In genomic region chr12:27083089-27083488, GRCm38 (mm10) we compare ENCODE assay signal across 8 mouse cellular contexts.
DNase-seq lines count a peak whose midpoint lies in the region; ATAC-seq and TF ChIP-seq lines count a peak whose summit lies in the region.

No protein-coding gene starts in this region.

- H3K4me2 ChIP-seq in heart, embryonic 13.5 days, result peak overlapping the region; percentile 70
- 0 out of 2 replicates have a peak overlapping the region, but pooled peaks have one; percentile 8 for H3K4me2 ChIP-seq in liver, embryonic 13.5 days
- peak overlapping the region; percentile 38 for H3K4me2 ChIP-seq in stomach, postnatal 0 days (replicated peaks; ENCODE audit: low read depth)

- H3K27me3 ChIP-seq in heart, embryonic 13.5 days (replicated peaks), result no peaks in the 10 kb centered on the region; the same call in 1 of the 2 replicates
- H3K27me3 ChIP-seq in hindbrain, embryonic 10.5 days (ENCODE audit: insufficient read depth, poor library complexity, severe bottlenecking), result no peaks in the 10 kb centered on the region
- no peaks in the 10 kb centered on the region for H3K27me3 ChIP-seq in liver, embryonic 13.5 days
- no peaks in the 10 kb centered on the region for H3K27me3 ChIP-seq in stomach, postnatal 0 days (ENCODE audit: control insufficient read depth, insufficient read depth, low read length)

- no peak for TF ChIP-seq CTCF in stomach, postnatal 0 days (IDR thresholded peaks at IDR 0.05; ENCODE audit: low read depth)

- intact Hi-C loops in heart, postnatal 14 days (cut with DNase I), result no loop called here

- H3K27ac ChIP-seq in heart, embryonic 13.5 days (replicated peaks), result no peak overlapping the region
- H3K27ac ChIP-seq in hindbrain, embryonic 10.5 days, result peak overlapping the region; percentile 92
- 0 out of 2 replicates have a peak overlapping the region, but pooled peaks have one; percentile 18 for H3K27ac ChIP-seq in liver, embryonic 13.5 days
- no peak overlapping the region for H3K27ac ChIP-seq in stomach, postnatal 0 days (replicated peaks)

- peak overlapping the region; percentile 39 for H3K4me3 ChIP-seq in heart, embryonic 13.5 days
- H3K4me3 ChIP-seq in hindbrain, embryonic 10.5 days, result peak overlapping the region; percentile 42
- H3K4me3 ChIP-seq in liver, embryonic 13.5 days (replicated peaks), result no peak overlapping the region
- no peak overlapping the region for H3K4me3 ChIP-seq in stomach, postnatal 0 days (ENCODE audit: low read depth, low read length)

- no peaks in the 10 kb centered on the region for H3K36me3 ChIP-seq in heart, embryonic 13.5 days
- H3K36me3 ChIP-seq in hindbrain, embryonic 10.5 days, result no peaks in the 10 kb centered on the region
- H3K36me3 ChIP-seq in liver, embryonic 13.5 days, result no peaks in the 10 kb centered on the region
- no peaks in the 10 kb centered on the region for H3K36me3 ChIP-seq in stomach, postnatal 0 days (ENCODE audit: control insufficient read depth, insufficient read depth, low read length)

- ATAC-seq in heart, embryonic 13.5 days (ENCODE audit: extremely low read depth, insufficient number of reproducible peaks, low FRiP score, low TSS enrichment), result no peak
- ATAC-seq in liver, embryonic 13.5 days (ENCODE audit: low read depth), result no peak
- ATAC-seq in stomach, postnatal 0 days (ENCODE audit: low FRiP score, low TSS enrichment), result no peak

- peak overlapping the region; percentile 65 for H3K9ac ChIP-seq in heart, embryonic 13.5 days
- no peak overlapping the region for H3K9ac ChIP-seq in liver, embryonic 13.5 days
- no peak overlapping the region for H3K9ac ChIP-seq in stomach, postnatal 0 days (ENCODE audit: low read length)

- no peak for DNase-seq in heart, postnatal 14 days
- peak; percentile 64 for DNase-seq in brain, adult 2 months (ENCODE audit: low read depth, low spot score)
- peak; percentile 78 for DNase-seq in hindbrain, embryonic 10.5 days (ENCODE audit: low spot score)
- DNase-seq in liver, embryonic 13.5 days, result no peak
- DNase-seq in stomach, postnatal 0 days (ENCODE audit: low spot score), result no peak
- DNase-seq in thymus, postnatal 36 days, result no peak
- no peak for DNase-seq in lung, postnatal 14 days

- no peaks in the 10 kb centered on the region for H3K9me3 ChIP-seq in heart, embryonic 13.5 days
- no peaks in the 10 kb centered on the region for H3K9me3 ChIP-seq in hindbrain, embryonic 10.5 days
- H3K9me3 ChIP-seq in liver, embryonic 13.5 days (replicated peaks), result no peaks in the 10 kb centered on the region
- no peaks in the 10 kb centered on the region for H3K9me3 ChIP-seq in stomach, postnatal 0 days (ENCODE audit: control insufficient read depth, low read length)

- H3K4me1 ChIP-seq in heart, embryonic 13.5 days, result peaks cover 21% of the 10 kb centered on the region
- peaks cover 62% of the 10 kb centered on the region for H3K4me1 ChIP-seq in hindbrain, embryonic 10.5 days (replicated peaks)
- no peaks in the 10 kb centered on the region for H3K4me1 ChIP-seq in liver, embryonic 13.5 days (replicated peaks)
- no peaks in the 10 kb centered on the region for H3K4me1 ChIP-seq in stomach, postnatal 0 days (replicated peaks; ENCODE audit: control insufficient read depth, insufficient read depth)

- WGBS in heart, embryonic 13.5 days, result 3% methylated on average over 8 of the region's 8 CpGs
- WGBS in hindbrain, embryonic 10.5 days, result 1% methylated on average over 8 of the region's 8 CpGs
- 12% methylated on average over 8 of the region's 8 CpGs for WGBS in liver, embryonic 13.5 days (ENCODE audit: insufficient replicate concordance)
- WGBS in stomach, postnatal 0 days, result 2% methylated on average over 8 of the region's 8 CpGs

- TF ChIP-seq EP300 in stomach, postnatal 0 days (optimal IDR thresholded peaks at IDR 0.05), result no peak

Comparison
In these comparisons a context has a peak if more than half of its experiments do, and no peak if none do; other contexts are left out.
1. H3K27ac ChIP-seq: peak in hindbrain, embryonic 10.5 days (single experiment) and liver, embryonic 13.5 days (single experiment); none in heart, embryonic 13.5 days (single experiment) and stomach, postnatal 0 days (single experiment).
2. H3K4me2 ChIP-seq: peak in every context shown above with its lines; median percentile 70 in heart, embryonic 13.5 days; 38 in stomach, postnatal 0 days; 8 in liver, embryonic 13.5 days.
3. H3K4me3 ChIP-seq: peak in heart, embryonic 13.5 days (single experiment) and hindbrain, embryonic 10.5 days (single experiment); none in liver, embryonic 13.5 days (single experiment) and stomach, postnatal 0 days (single experiment).
4. DNase-seq: peak in brain, adult 2 months (single experiment) and hindbrain, embryonic 10.5 days (single experiment); none in heart, postnatal 14 days (0 of 2), liver, embryonic 13.5 days (single experiment), stomach, postnatal 0 days (single experiment), thymus, postnatal 36 days (0 of 2) and lung, postnatal 14 days (single experiment).